Comparison of ENCODE assay signal across 13 mouse cellular contexts in genomic region chr6:30556080-30556479, GRCm38 (mm10). TPM values are rescaled to one million over a fixed set of nuclear protein-coding genes. Genes with fewer than 3 reads are reported as not detected.
A peak's percentile ranks its signal among the peaks of the same experiment; 100 is the strongest.
DNase-seq lines count a peak whose midpoint lies in the region; TF ChIP-seq lines count a peak whose summit lies in the region.
"Had no signal": no experiment of that assay in that cellular context is flagged by ENCODE, and none has a peak within 500 bp of the region (broad histone marks: within the 10 kb centered on the region; RNA-seq: fewer than 3 reads in every experiment).

No protein-coding gene starts in this region.

- intact Hi-C loops in heart, postnatal 10 days (cut with DNase I), result no loop called here

- no peak for TF ChIP-seq CTCF in C2C12 (IDR thresholded peaks at IDR 0.05; ENCODE audit: control insufficient read depth, insufficient read depth, insufficient read length)

- H3K27me3 ChIP-seq in C2C12 (ENCODE audit: control insufficient read depth, insufficient read depth, insufficient read length), result no peaks in the 10 kb centered on the region
- H3K27me3 ChIP-seq in embryonic facial prominence, embryonic 10.5 days (replicated peaks; ENCODE audit: low read depth, poor library complexity, severe bottlenecking), result no peaks in the 10 kb centered on the region
- H3K27me3 ChIP-seq: hindbrain, embryonic 13.5 days; midbrain, embryonic 12.5 days had no signal

- no peak overlapping the region for H3K4me3 ChIP-seq in C2C12 (ENCODE audit: insufficient read depth, poor library complexity, severe bottlenecking)
- H3K4me3 ChIP-seq in embryonic facial prominence, embryonic 10.5 days, result no peak overlapping the region
- H3K4me3 ChIP-seq: hindbrain, embryonic 13.5 days; layer of hippocampus, adult 2 months; liver, embryonic 13.5 days; midbrain, embryonic 12.5 days had no signal

- no peak overlapping the region for H3ac ChIP-seq in C2C12 (ENCODE audit: control insufficient read depth, insufficient read length, low read depth)

- WGBS in embryonic facial prominence, embryonic 10.5 days, result 8% methylated on average over 8 of the region's 9 CpGs

- H3K4me1 ChIP-seq in embryonic facial prominence, embryonic 10.5 days, result peaks cover 35% of the 10 kb centered on the region
- H3K4me1 ChIP-seq: liver, embryonic 13.5 days had no signal

- H3K36me3 ChIP-seq in C2C12 (ENCODE audit: control insufficient read depth, insufficient read depth), result no peaks in the 10 kb centered on the region
- no peaks in the 10 kb centered on the region for H3K36me3 ChIP-seq in embryonic facial prominence, embryonic 10.5 days (replicated peaks)
- H3K36me3 ChIP-seq: hindbrain, embryonic 13.5 days; liver, embryonic 13.5 days; midbrain, embryonic 12.5 days had no signal

- no peaks in the 10 kb centered on the region for H3K79me2 ChIP-seq in C2C12 (ENCODE audit: control insufficient read depth, insufficient read depth)

- peak; percentile 61 for DNase-seq in gastrocnemius, adult 18-20 months (ENCODE audit: low spot score)
- no peak for DNase-seq in gastrocnemius, postnatal 4 days (ENCODE audit: low spot score in 2 of 2)
- DNase-seq in embryonic facial prominence, embryonic 10.5 days (ENCODE audit: low spot score), result no peak
- peak; percentile 85 to 87 for DNase-seq in heart, postnatal 10 days
- no peak for DNase-seq in layer of hippocampus, postnatal 25 days (ENCODE audit: extremely low spot score in 1 of 2, low spot score in 1 of 2)
- DNase-seq in testis, postnatal 10 days (ENCODE audit: low spot score), result no peak
- no peak for DNase-seq in layer of hippocampus, postnatal 10 days (ENCODE audit: low spot score in 2 of 2)
- DNase-seq: cerebellum, adult 8-10 months; liver, embryonic 13.5 days had no signal

- no peaks in the 10 kb centered on the region for H3K9me3 ChIP-seq in embryonic facial prominence, embryonic 10.5 days
- H3K9me3 ChIP-seq: hindbrain, embryonic 13.5 days; liver, embryonic 13.5 days; midbrain, embryonic 12.5 days had no signal

- H3K79me3 ChIP-seq in C2C12 (ENCODE audit: low read depth), result no peaks in the 10 kb centered on the region

- peak overlapping the region; percentile 26 for H3K27ac ChIP-seq in embryonic facial prominence, embryonic 10.5 days (replicated peaks)
- H3K27ac ChIP-seq: hindbrain, embryonic 13.5 days; layer of hippocampus, adult 2 months; liver, embryonic 13.5 days; midbrain, embryonic 12.5 days had no signal

TF ChIP-seq in C2C12, 6 proteins besides CTCF, POLR2A, EP300 and RAD21:
- peak; percentile 47 for TF ChIP-seq MYOD1 (IDR thresholded peaks at IDR 0.05; ENCODE audit: control insufficient read depth, insufficient read length, low read depth)
- no peak for TF ChIP-seq FOSL1 (IDR thresholded peaks at IDR 0.05; ENCODE audit: insufficient read depth, low read length, poor library complexity, severe bottlenecking)

RNA-seq across cellular contexts. Expression of gene Cpa4, which starts 12.1 kb away (rescaled TPM):
- not detected for total RNA-seq in gastrocnemius, adult 18-20 months (2021)
- 1 to 10 TPM; 1.7 to 2.0 TPM for total RNA-seq in gastrocnemius, postnatal 4 days (2021)
- polyA plus RNA-seq in C2C12 (2012; fragmentation: generic; extraction: Trizol), result not detected
- polyA plus RNA-seq in embryonic facial prominence, embryonic 10.5 days (2016; fragmentation: Nextera tagmentation; extraction: Ambion mirVana), result 0.85 and 1.1 TPM in 2 replicates
- total RNA-seq in heart, postnatal 10 days (2021), result under 1 TPM in 1 of 2 experiments, not detected in 1; 0.10 TPM
- total RNA-seq in layer of hippocampus, postnatal 25 days (2021), result not detected
- not detected for total RNA-seq in layer of hippocampus, postnatal 10 days (2021)
- total RNA-seq: layer of hippocampus, adult 2 months had no signal

RNA-seq across cellular contexts. Expression of gene Cpa2, which starts 14.7 kb away (rescaled TPM):
- not detected for total RNA-seq in gastrocnemius, adult 18-20 months (2021)
- total RNA-seq in gastrocnemius, postnatal 4 days (2021), result 1 to 10 TPM; 4.2 to 4.4 TPM
- not detected for polyA plus RNA-seq in C2C12 (2012; fragmentation: generic; extraction: Trizol)
- 18.9 and 22.0 TPM in 2 replicates for polyA plus RNA-seq in embryonic facial prominence, embryonic 10.5 days (2016; fragmentation: Nextera tagmentation; extraction: Ambion mirVana)
- total RNA-seq in heart, postnatal 10 days (2021), result under 1 TPM; 0.17 to 0.65 TPM
- total RNA-seq in layer of hippocampus, postnatal 25 days (2021), result 1 to 10 TPM; 1.2 to 1.4 TPM
- 1 to 10 TPM; 2.6 to 3.2 TPM for total RNA-seq in layer of hippocampus, postnatal 10 days (2021)

RNA-seq across cellular contexts. Expression of gene Ssmem1, which starts 46.4 kb away (rescaled TPM):
- total RNA-seq in gastrocnemius, adult 18-20 months (2021), result not detected
- total RNA-seq in gastrocnemius, postnatal 4 days (2021), result under 1 TPM; 0.49 to 0.74 TPM
- 0.05 TPM for polyA plus RNA-seq in C2C12 (2012; fragmentation: generic; extraction: Trizol)
- 0.19 and 0.40 TPM in 2 replicates for polyA plus RNA-seq in embryonic facial prominence, embryonic 10.5 days (2016; fragmentation: Nextera tagmentation; extraction: Ambion mirVana)
- not detected for total RNA-seq in heart, postnatal 10 days (2021)
- total RNA-seq in layer of hippocampus, postnatal 25 days (2021), result 1 to 10 TPM in 1 of 2 experiments, under 1 TPM in 1; 0.37 to 1.2 TPM
- 1 to 10 TPM in 1 of 2 experiments, under 1 TPM in 1; 0.83 to 1.1 TPM for total RNA-seq in layer of hippocampus, postnatal 10 days (2021)

RNA-seq across cellular contexts. Expression of gene Tmem209, which starts 46.5 kb away (rescaled TPM):
- 10 to 100 TPM in 1 of 2 experiments, 1 to 10 TPM in 1; 9.6 to 10.8 TPM for total RNA-seq in gastrocnemius, adult 18-20 months (2021)
- 10 to 100 TPM; 15.7 to 16.4 TPM for total RNA-seq in gastrocnemius, postnatal 4 days (2021)
- 19.5 TPM for polyA plus RNA-seq in C2C12 (2012; fragmentation: generic; extraction: Trizol)
- polyA plus RNA-seq in embryonic facial prominence, embryonic 10.5 days (2016; fragmentation: Nextera tagmentation; extraction: Ambion mirVana), result 41.3 and 45.7 TPM in 2 replicates
- total RNA-seq in heart, postnatal 10 days (2021), result 10 to 100 TPM; 12.0 to 13.3 TPM
- total RNA-seq in layer of hippocampus, postnatal 25 days (2021), result 10 to 100 TPM; 15.8 to 20.7 TPM
- 10 to 100 TPM; 16.2 to 19.4 TPM for total RNA-seq in layer of hippocampus, postnatal 10 days (2021)

RNA-seq across cellular contexts. Expression of gene Cpa5, which starts 54.7 kb away (rescaled TPM):
- not detected for total RNA-seq in gastrocnemius, adult 18-20 months (2021)
- 1 to 10 TPM; 1.6 to 1.9 TPM for total RNA-seq in gastrocnemius, postnatal 4 days (2021)
- not detected for polyA plus RNA-seq in C2C12 (2012; fragmentation: generic; extraction: Trizol)
- polyA plus RNA-seq in embryonic facial prominence, embryonic 10.5 days (2016; fragmentation: Nextera tagmentation; extraction: Ambion mirVana), result 0.36 and 0.41 TPM in 2 replicates
- not detected for total RNA-seq in heart, postnatal 10 days (2021)
- not detected for total RNA-seq in layer of hippocampus, postnatal 25 days (2021)
- total RNA-seq in layer of hippocampus, postnatal 10 days (2021), result not detected
- total RNA-seq: layer of hippocampus, adult 2 months had no signal
- polyA plus RNA-seq: hindbrain, embryonic 13.5 days; liver, embryonic 13.5 days had no signal

Comparison
In these comparisons a context has a peak if more than half of its experiments do, and no peak if none do; other contexts are left out.
1. DNase-seq: peak in gastrocnemius, adult 18-20 months (single experiment) and heart, postnatal 10 days (2 of 2); none in gastrocnemius, postnatal 4 days (0 of 2), embryonic facial prominence, embryonic 10.5 days (single experiment), layer of hippocampus, postnatal 25 days (0 of 2), testis, postnatal 10 days (single experiment) and layer of hippocampus, postnatal 10 days (0 of 2).